Mouse (Mus musculus) urinary bladder, adult 18-20 months (tissue): ENCODE data around the gene Kif3c.

Experiments
- DNase-seq, 2 experiments: peaks; one replicate each; pipeline ENCODE4 v3.0.0; 2022; ENCODE audit warnings: low spot score in 2 of 2, mixed read lengths in 2 of 2

Kif3c gene

DNA sequence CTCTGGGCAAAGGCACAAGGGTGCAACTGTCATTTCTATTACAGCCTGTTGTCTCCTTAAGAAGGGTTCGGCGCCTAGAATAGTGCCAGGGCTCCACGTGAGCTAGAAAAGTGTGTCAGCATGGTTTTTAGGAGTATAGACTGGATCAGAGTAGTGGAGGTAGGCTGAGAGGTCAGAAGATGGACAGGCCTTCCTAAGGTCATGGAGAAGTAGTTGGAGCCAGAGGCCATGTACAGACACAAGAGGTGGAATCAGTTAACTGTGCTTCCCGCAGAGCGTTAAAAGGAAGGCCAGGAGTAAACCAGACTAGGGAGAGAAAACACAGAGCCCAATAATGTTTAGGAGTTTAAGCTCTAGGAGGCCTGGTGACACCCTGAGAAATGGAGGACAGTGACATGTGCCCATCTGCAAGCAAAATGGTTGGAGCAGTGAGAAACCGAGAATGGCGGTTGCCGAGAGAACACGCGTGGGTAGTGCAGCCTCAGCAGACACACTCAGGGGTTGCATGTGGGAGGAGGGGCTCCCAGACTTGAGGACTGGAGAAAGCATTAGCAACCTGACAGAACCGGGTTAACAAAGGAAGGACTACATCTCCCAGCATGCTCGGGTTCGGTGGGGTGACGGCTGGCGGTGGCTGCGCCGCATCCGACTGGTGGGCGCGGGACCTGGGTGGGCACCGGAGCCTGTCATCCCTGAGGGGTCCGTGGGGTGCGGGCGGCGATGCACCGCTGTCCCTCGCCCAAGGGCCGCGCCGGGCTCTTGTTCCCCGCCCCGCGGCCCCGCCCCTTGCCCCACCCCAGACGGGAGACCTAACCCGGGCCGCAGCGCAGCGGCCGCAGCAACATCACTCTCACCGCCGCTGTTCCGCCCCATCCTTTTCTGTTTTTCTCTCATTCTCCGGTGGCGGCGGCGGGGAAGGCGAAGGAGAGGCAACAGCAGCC lies at the start of gene Kif3c:
Gene Kif3c, plus strand, starts transcription at position 625 of the 941 bp plus-strand sequence.
- DNase-seq, result peak; percentile 55 to 79

DNA sequence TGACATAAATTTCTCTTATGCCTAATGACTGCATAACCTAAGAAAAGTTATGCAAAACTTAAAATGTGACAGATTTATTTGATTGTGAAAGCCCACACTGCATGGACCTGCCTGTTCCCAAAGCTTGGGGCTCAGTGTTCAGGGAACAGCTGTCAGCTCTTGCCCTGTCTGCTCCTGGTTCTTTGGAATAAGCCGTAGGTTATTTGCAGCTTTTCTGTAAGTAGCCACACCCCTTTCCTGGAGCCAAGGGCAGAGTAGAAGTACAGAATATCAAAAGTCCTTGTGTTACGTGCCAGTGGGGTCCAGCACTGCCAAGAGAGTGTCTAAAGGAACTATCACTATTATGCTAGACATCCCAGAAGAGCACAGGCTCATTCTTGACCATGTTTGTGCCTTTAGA lies 48.8 kb upstream of the Kif3c start:
- no peak for DNase-seq

DNA sequence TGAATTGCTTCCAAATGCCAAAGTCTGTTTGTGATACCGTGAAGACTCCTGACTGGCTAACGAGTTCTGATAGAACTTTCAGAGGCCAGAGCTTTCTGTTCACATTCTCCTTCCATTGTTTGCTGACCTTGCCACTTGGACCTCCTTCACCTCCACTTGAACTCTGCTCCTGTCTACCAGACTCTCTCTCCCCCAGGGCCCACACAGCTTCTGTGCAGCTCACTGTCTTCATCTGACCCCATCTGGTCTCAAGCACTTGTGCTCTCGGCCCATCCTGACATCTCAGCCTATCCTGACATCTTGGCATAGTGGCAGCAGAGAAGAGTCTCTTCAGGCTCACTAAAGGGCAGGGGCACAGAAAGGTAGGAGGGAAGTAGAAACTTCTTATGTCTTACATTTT lies 48.0 kb upstream of the Kif3c start:
- DNase-seq, result no peak

DNA sequence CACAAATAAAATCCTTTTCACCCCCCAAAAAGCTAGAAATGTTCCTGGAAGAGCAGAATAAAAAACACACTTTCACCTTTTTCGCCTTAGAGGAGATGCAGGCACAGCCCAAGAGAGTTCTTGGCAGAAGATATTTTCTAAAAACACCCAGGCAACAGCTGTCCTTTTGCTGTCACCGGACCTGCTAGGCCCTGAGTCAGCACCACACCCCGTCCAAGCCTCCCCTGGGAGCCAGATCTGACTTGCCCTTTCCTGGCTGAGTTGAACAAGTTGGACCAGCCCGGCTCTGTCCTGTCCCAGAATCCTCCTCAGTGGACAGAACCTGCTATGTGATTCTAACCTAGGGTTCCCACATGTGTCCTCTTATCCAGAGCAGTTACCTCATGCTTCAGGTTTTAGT lies 45.6 kb upstream of the Kif3c start:
- DNase-seq, result peak in 1 of 2 experiments; percentile 79

GRCm38 (mm10) chr12:3323241-3323640 lies 41.7 kb upstream of the Kif3c start:
- DNase-seq, result peak in 1 of 2 experiments; percentile 56

DNA sequence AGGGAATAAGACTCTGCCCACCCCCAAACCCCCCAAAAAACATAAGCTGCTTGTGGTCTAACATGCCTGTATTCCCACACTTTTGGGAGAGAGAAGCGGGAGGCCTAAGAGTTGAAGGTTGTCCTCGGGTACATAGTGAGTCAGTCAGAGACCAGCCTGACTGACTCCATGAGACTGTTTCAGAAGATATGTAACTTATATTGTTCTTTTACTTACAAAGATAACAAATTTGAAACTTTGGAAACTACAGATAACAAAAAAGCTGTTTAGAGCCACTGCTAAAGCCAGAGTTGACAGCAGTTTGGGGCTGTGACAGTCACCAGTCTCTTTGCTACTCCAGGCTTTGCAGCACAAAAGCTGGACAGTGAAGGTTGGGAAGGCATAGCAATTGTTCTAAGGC lies 39.7 kb upstream of the Kif3c start:
- DNase-seq, result no peak

GRCm38 (mm10) chr12:3329677-3330076 lies 35.3 kb upstream of the Kif3c start:
- DNase-seq, result peak in 1 of 2 experiments; percentile 63

GRCm38 (mm10) chr12:3338931-3339330 lies 26.0 kb upstream of the Kif3c start:
- DNase-seq, result no peak

GRCm38 (mm10) chr12:3344155-3344554 lies 20.8 kb upstream of the Kif3c start:
- no peak for DNase-seq

DNA sequence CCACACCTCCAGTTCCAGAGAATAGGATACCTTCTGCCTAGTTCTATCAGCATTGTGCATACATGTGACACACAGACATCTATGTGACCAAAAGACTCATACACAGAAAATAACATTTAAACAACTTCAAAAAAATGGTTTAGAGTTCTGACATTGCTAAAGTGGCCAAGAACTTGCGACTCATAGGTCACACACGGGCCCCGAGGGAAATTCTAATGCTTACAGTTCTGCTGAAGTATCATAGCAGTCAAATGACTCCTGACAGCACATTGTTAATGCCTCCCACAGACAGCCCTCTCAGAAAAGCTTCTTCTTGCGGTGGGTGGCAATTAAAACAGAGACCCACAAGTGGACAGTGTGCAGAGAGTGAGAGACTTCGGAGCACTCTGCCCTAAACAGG lies 19.9 kb upstream of the Kif3c start:
- no peak for DNase-seq

- no peak for DNase-seq
These were observed 17.2 kb upstream of the Kif3c start for GRCm38 (mm10) chr12:3347682-3348081.

DNA sequence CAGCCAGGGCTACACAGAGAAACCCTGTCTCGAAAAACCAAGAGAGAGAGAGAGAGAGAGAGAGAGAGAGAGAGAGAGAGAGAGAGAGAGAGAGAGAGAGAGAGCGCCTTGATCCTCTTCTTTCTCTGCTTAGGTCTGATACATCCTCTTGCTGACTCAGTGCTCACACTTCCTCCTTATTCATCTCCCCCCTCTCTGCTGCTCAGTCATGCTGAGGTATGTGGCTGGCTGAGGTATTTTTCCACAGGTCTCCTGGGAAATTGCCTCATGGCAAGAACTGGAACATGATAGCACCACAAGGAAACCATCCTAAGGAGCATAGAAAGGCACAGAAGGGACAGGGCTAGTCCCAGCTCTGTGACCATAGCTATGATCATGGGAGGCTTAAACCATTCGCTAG lies 15.5 kb upstream of the Kif3c start:
- DNase-seq, result no peak

DNA sequence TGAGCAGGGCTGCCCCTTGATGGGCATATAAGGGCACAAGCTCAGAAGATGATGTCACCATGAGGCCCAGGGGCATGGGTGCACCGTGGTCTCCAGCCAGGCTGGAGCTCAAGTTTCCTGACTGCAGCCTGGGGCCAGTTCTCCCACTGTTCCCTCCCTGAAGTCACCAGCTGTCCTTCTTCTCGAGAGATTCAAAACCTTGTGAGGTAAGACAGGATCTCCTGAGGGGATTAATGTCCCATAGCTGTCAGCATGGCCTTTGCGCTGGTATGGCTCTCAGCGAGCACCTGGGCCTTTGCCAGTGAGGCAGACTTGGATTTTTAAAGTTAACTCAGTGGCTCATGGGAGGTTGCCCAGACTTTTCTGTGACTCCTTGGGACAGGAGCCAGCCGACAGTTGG lies 14.8 kb upstream of the Kif3c start:
- no peak for DNase-seq

DNA sequence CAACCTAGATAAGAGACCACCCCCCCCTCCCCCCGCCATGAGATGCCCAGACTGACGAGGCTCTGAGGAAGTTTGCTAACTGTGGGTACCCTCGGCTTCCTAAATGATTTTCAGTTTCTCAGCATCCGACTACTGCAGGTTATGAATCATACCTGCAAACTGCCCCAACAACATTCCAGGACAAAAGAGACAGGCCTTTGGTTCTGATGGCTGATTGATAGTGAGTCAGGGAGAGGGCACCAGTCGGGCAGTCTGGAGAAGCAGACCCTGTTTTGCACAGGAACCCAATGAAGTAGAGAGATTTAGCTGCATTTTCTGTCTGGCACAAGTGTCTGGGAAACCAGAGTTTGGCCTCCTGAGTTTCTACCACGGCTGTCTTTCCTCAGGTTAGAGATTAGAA lies 12.7 kb upstream of the Kif3c start:
- peak in 1 of 2 experiments; percentile 66 for DNase-seq

DNA sequence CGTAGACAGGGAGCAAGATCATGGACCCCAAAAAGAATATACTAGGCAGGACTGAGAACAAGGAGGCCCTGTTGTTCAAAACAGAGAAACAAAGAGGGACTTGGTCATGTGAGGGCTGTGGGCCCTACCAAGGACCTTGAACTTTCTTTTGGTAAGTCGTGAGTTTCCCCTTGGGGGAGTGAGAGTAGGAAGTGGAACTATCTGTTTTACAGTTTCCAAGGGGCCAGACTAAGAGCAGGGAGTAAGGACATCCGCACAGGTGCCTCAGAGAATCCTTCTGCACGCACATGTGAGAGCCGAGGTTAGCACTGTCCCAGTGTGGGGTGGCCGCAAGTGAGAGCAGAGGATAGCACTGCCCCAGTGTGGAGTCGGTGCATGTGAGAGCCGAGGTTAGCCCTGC lies 9.9 kb upstream of the Kif3c start:
- no peak for DNase-seq

DNA sequence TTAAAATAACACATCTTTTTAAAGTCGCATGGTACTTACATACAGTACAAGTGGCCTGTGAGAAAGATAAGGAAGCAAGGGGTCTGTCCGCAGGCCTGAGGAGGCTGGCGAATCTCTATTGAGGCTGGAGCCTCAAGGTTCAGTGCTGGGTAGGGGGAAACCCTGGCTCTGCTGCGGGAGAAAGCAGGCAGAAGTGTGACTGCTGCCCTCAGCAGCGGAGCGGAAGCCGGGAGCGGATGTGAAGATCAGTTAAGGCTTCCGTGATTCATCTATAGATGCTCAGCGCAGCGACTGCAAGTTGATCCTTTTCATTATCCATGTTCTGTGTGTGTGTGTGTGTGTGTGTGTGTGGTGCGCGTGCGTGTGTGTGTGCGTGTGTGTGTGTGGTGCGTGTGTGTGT lies 8.1 kb upstream of the Kif3c start:
- no peak for DNase-seq

GRCm38 (mm10) chr12:3359302-3359701 lies 5.6 kb upstream of the Kif3c start:
- DNase-seq, result peak; percentile 45 to 74

DNA sequence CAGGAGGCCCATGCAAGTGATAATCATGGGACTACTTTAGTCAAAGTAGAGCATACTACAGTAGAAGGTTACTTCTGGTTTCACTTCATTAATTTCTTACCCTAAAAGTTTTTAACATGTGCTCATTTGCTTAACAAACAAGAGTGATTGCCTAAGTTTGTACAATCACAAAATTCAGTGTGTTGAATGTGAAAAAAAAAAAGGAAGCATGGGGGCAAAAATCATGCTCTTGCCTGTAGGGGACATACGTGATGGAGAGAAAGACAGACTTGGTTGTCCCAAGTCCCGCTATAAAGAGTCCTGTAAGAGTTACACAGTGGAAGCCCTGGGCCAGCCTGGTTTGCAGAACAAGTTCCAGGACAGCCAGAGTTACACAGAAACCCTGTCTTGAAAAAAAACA lies 4.9 kb upstream of the Kif3c start:
- DNase-seq, result no peak

DNA sequence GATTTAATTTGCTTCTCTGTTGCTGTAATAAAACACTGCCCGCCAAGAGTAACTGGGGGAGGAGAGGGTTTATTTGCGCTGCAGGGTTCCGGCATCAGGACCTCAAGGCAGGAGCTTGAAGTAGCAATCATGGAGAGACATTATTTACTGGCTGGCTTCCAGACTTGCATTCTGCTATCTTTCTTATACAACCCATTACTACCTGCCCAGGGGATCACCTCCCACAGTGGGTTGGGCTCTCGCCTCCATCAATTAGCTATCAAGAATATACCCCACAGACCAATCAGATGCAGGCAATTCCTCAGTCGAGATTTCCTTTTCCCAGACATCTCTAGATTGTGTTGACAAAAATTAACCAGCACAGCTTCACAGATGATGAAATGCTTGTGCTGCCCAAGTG lies 856 bp upstream of the Kif3c start:
- DNase-seq, result no peak

- DNase-seq, result peak in 1 of 2 experiments; percentile 32
These were observed 687 bp downstream of the Kif3c start for GRCm38 (mm10) chr12:3365449-3366189.

GRCm38 (mm10) chr12:3366190-3366956 lies 1.4 kb downstream of the Kif3c start:
- DNase-seq, result no peak

GRCm38 (mm10) chr12:3366957-3367260 lies 2.0 kb downstream of the Kif3c start:
- DNase-seq, result no peak
